Mouse (Mus musculus): Measurements from ENCODE around the gene Cdk20.

- TF ChIP-seq POLR2A (IDR thresholded peaks at IDR 0.05; ENCODE audit: low read depth, low read length) (no peak), CTCF (IDR thresholded peaks at IDR 0.05; ENCODE audit: extremely low read depth, insufficient read depth, insufficient read length, insufficient replicate concordance) (no peak)
These were observed 34.0 kb upstream of the Cdk20 start for GRCm38 (mm10) chr13:64398065-64398464.

All from spleen, adult 2 months (tissue).